Mouse (Mus musculus) forebrain, embryonic 14.5 days (tissue): Measurements from ENCODE around the gene Cdrt4. TPM values are rescaled to one million over a fixed set of nuclear protein-coding genes. Genes with fewer than 3 reads are reported as not detected.

Experiments
- ATAC-seq: fragments of 200-750 bp; cut with Nextera tagmentation; 2 replicates; pipeline ENCODE4 v1.8.0; 2017; ENCODE audit warnings: mild to moderate bottlenecking, moderate library complexity
- DNase-seq: peaks from one replicate; pipeline ENCODE4 v3.0.0-alpha.2; 2015; ENCODE audit warnings: low spot score
- H3K27ac ChIP-seq: fragments of 300-500 bp; sonication (generic); 2 replicates; pipeline ENCODE4 v1.5.1; 2014; ENCODE audit warnings: low read depth, mild to moderate bottlenecking, control low read depth, low read length, moderate library complexity
- H3K27me3 ChIP-seq: fragments of 300-500 bp; sonication (generic); replicated peaks from 2 replicates; pipeline ENCODE4 v1.6.1; 2014; ENCODE audit warnings: low read length, control low read depth, mixed read lengths; ENCODE audit not compliant: control insufficient read depth, insufficient read depth
- H3K36me3 ChIP-seq: fragments of 300-500 bp; sonication (generic); 2 replicates; pipeline ENCODE4 v1.6.1; 2014; ENCODE audit warnings: low read length, control low read depth; ENCODE audit not compliant: control insufficient read depth, insufficient read depth
- H3K4me1 ChIP-seq: fragments of 300-500 bp; sonication (generic); 2 replicates; pipeline ENCODE4 v1.6.1; 2014; ENCODE audit warnings: antibody characterized with exemption, low read length, control low read depth; ENCODE audit not compliant: control insufficient read depth, insufficient read depth
- H3K4me2 ChIP-seq: fragments of 300-500 bp; sonication (generic); 2 replicates; pipeline ENCODE4 v1.6.1; 2014; ENCODE audit warnings: mild to moderate bottlenecking, control low read depth, low read length
- H3K4me3 ChIP-seq: fragments of 300-500 bp; sonication (generic); 2 replicates; pipeline ENCODE4 v1.5.1; 2014; ENCODE audit warnings: low read depth, low read length, control low read depth
- H3K9ac ChIP-seq: fragments of 300-500 bp; sonication (generic); 2 replicates; pipeline ENCODE4 v1.6.1; 2014; ENCODE audit warnings: mild to moderate bottlenecking, low read length, control low read depth, moderate library complexity
- H3K9me3 ChIP-seq: fragments of 300-500 bp; sonication (generic); replicated peaks from 2 replicates; pipeline ENCODE4 v1.6.1; 2016; ENCODE audit warnings: low read length, control low read depth, mixed read lengths; ENCODE audit not compliant: control insufficient read depth
- WGBS: fragments of 180-500 bp; shearing (Covaris S2); extraction: QIAGEN DNeasy Blood & Tissue Kit; methylation state at CpG from one replicate; pipeline ENCODE4 v1.1.7; 2014; 5-methylcytosine and 5-hydroxymethylcytosine counted together
- polyA plus RNA-seq: library from polyadenylated mRNA; unstranded; fragments of >200 nt; fragmentation: Nextera tagmentation; extraction: Ambion mirVana; gene quantifications from 2 replicates; pipeline ENCODE4 v1.2.1, GENCODE M21; 2014

Cdrt4 gene
- polyA plus RNA-seq, 1 experiment from 2014 or later, result not detected

GRCm38 (mm10) chr11:62955776-62956175, 4.8 kb downstream of the Cdrt4 start:
- Histone ChIP-seq H3K9ac (no peak overlapping the region), H3K4me2 (no peak overlapping the region), H3K9me3 (no peaks in the 10 kb centered on the region), H3K36me3 (no peaks in the 10 kb centered on the region), H3K27ac (no peak overlapping the region), H3K27me3 (no peaks in the 10 kb centered on the region), H3K4me1 (no peaks in the 10 kb centered on the region), H3K4me3 (no peak overlapping the region)
- ATAC-seq (no peak), DNase-seq (no peak)
- 33% methylated on average over 6 of the region's 6 CpGs for WGBS

- H3K27me3 ChIP-seq, result no peaks in the 10 kb centered on the region
- H3K4me2 ChIP-seq, result no peak overlapping the region
- H3K9ac ChIP-seq, result no peak overlapping the region
- H3K27ac ChIP-seq, result no peak overlapping the region
- no peaks in the 10 kb centered on the region for H3K9me3 ChIP-seq
- WGBS, result 90% methylated on average over 8 of the region's 8 CpGs
- no peaks in the 10 kb centered on the region for H3K4me1 ChIP-seq
- no peak overlapping the region for H3K4me3 ChIP-seq
- DNase-seq, result no peak
- no peaks in the 10 kb centered on the region for H3K36me3 ChIP-seq
- ATAC-seq, result no peak
Measured at GRCm38 (mm10) chr11:62957626-62958180, 6.7 kb downstream of the Cdrt4 start.

DNA sequence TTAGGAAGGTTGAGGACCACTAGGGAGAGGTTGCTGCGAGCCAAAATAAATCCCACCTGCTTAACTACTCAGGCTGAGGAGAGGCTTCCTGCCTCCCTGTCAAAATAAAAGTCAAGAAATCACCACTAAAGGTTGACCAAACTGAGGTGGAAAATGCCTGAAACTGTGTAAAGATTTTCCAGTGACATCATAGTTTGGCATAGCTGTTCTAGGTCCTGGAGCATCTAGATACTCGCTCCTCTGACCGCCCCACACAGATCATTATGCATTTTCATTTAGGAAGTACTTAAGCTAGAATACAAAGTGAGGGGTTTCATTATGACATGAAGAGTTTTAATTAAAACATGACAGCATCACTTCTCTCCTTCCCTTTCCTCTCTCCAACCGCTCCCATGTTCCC, 12.3 kb downstream of the Cdrt4 start:
- Histone ChIP-seq H3K4me3 (no peak overlapping the region), H3K27me3 (no peaks in the 10 kb centered on the region), H3K27ac (no peak overlapping the region), H3K36me3 (no peaks in the 10 kb centered on the region), H3K9ac (no peak overlapping the region), H3K4me2 (no peak overlapping the region), H3K9me3 (no peaks in the 10 kb centered on the region), H3K4me1 (peaks cover 8% of the 10 kb centered on the region; the same call in 1 of the 2 replicates)
- WGBS, result 72% methylated on average over 4 of the region's 4 CpGs
- DNase-seq (no peak), ATAC-seq (no peak)

- H3K4me2 ChIP-seq, result no peak overlapping the region; the same call in 1 of the 2 replicates
- H3K36me3 ChIP-seq, result no peaks in the 10 kb centered on the region
- H3K9ac ChIP-seq, result no peak overlapping the region
- no peaks in the 10 kb centered on the region for H3K9me3 ChIP-seq
- H3K4me1 ChIP-seq, result peaks cover 8% of the 10 kb centered on the region; the same call in 1 of the 2 replicates
- DNase-seq, result no peak
- 53% methylated on average over 3 of the region's 3 CpGs for WGBS
- H3K27me3 ChIP-seq, result no peaks in the 10 kb centered on the region
- no peak for ATAC-seq
- peak overlapping the region; percentile 75; the same call in 1 of the 2 replicates for H3K27ac ChIP-seq
- no peak overlapping the region for H3K4me3 ChIP-seq
Measured at GRCm38 (mm10) chr11:62966424-62966764, 15.4 kb downstream of the Cdrt4 start.

DNA sequence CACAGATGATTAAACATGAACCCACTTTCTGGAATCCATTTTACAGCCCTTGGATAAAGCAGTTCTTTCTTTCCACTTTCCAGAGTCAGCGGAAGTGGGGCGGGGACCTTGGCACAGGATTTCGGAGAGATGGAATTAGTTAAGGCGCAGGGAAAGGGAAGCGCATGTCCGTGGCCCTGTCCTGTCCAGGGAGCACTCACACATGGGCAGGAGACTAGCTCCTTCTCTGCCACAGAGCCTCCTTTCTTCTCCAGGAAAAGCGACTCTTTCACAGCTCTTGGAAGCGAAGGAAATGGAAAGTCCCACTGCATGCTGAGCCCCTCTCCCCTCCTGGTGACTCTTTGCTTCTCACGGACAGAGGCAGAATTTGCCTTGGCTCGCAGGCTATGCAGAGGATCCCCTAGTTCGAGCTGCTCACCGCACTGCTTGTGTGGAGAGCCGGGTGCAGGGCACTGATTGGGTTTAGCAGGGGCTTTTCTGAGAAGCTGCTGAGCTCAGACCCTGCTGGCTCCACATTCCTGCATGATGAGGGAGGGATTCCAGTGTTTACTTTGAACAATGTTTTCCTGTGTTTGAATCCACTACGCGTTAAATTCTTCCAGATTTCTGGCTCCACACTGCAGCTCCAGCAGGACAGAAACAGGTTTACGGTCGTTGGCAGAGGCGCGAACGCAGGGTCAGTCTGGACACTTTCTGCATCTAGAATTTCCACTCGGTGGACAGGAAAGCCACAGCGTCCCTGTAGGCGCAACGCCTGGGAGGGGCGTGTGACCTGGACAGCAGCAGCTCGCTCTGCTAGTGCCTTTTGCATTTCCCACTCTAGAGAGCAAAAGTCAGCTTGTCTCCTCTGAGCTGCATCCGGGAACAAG, 16.0 kb downstream of the Cdrt4 start:
- 3% methylated on average over 27 of the region's 27 CpGs for WGBS
- H3K36me3 ChIP-seq, result no peaks in the 10 kb centered on the region
- H3K9ac ChIP-seq, result peak overlapping the region; percentile 43; the same call in 1 of the 2 replicates
- H3K4me1 ChIP-seq, result peaks cover 8% of the 10 kb centered on the region; the same call in 1 of the 2 replicates
- peak overlapping the region; percentile 5; the same call in 1 of the 2 replicates for H3K4me3 ChIP-seq
- DNase-seq, result peak; percentile 74
- no peaks in the 10 kb centered on the region for H3K9me3 ChIP-seq
- ATAC-seq, result peak; percentile 93
- peak overlapping the region; percentile 42 for H3K4me2 ChIP-seq
- H3K27me3 ChIP-seq, result no peaks in the 10 kb centered on the region
- peak overlapping the region; percentile 75 for H3K27ac ChIP-seq

- no peaks in the 10 kb centered on the region for H3K9me3 ChIP-seq
- DNase-seq (no peak), ATAC-seq (no peak)
- no peak overlapping the region for H3K27ac ChIP-seq
- H3K9ac ChIP-seq, result no peak overlapping the region
- H3K4me3 ChIP-seq, result no peak overlapping the region
- no peaks in the 10 kb centered on the region for H3K27me3 ChIP-seq
- H3K4me2 ChIP-seq, result no peak overlapping the region
- no peaks in the 10 kb centered on the region for H3K36me3 ChIP-seq
- H3K4me1 ChIP-seq, result no peaks in the 10 kb centered on the region
- 97% methylated on average over 1 of the region's 1 CpGs for WGBS
Measured at GRCm38 (mm10) chr11:62977176-62977575, 26.2 kb downstream of the Cdrt4 start.

- Histone ChIP-seq H3K27ac (no peak overlapping the region), H3K4me2 (no peak overlapping the region), H3K36me3 (no peaks in the 10 kb centered on the region), H3K9me3 (no peaks in the 10 kb centered on the region), H3K9ac (no peak overlapping the region), H3K27me3 (no peaks in the 10 kb centered on the region), H3K4me3 (no peak overlapping the region), H3K4me1 (peaks cover 7% of the 10 kb centered on the region; the same call in 1 of the 2 replicates)
- 82% methylated on average over 6 of the region's 6 CpGs for WGBS
- no peak for ATAC-seq
- DNase-seq, result no peak
Measured at GRCm38 (mm10) chr11:62978886-62979285, 27.9 kb downstream of the Cdrt4 start.

- no peak overlapping the region for H3K4me2 ChIP-seq
- H3K4me3 ChIP-seq, result no peak overlapping the region
- no peaks in the 10 kb centered on the region for H3K9me3 ChIP-seq
- H3K36me3 ChIP-seq, result no peaks in the 10 kb centered on the region
- no peak for ATAC-seq
- no peaks in the 10 kb centered on the region for H3K27me3 ChIP-seq
- H3K9ac ChIP-seq, result no peak overlapping the region
- DNase-seq, result peak; percentile 21
- no peak overlapping the region for H3K27ac ChIP-seq
- 67% methylated on average over 3 of the region's 3 CpGs for WGBS
- peaks cover 14% of the 10 kb centered on the region; the same call in 1 of the 2 replicates for H3K4me1 ChIP-seq
Measured at GRCm38 (mm10) chr11:62981729-62982128, 30.7 kb downstream of the Cdrt4 start.

GRCm38 (mm10) chr11:62983793-62984192, 32.8 kb downstream of the Cdrt4 start:
- no peaks in the 10 kb centered on the region for H3K27me3 ChIP-seq
- H3K36me3 ChIP-seq, result no peaks in the 10 kb centered on the region
- peak; percentile 60 for DNase-seq
- no peak overlapping the region for H3K4me2 ChIP-seq
- ATAC-seq, result peak; percentile 46; the same call in 1 of the 2 replicates
- no peaks in the 10 kb centered on the region for H3K9me3 ChIP-seq
- H3K4me1 ChIP-seq, result peaks cover 14% of the 10 kb centered on the region; the same call in 1 of the 2 replicates
- no peak overlapping the region for H3K27ac ChIP-seq
- H3K9ac ChIP-seq, result no peak overlapping the region
- no peak overlapping the region for H3K4me3 ChIP-seq
- WGBS, result 0% methylated on average over 3 of the region's 3 CpGs
